Mouse (Mus musculus): ENCODE measurements around the gene Slc25a45. TPM values are rescaled to one million over a fixed set of nuclear protein-coding genes. Genes with fewer than 3 reads are reported as not detected.

The Slc25a45 gene
- polyA plus RNA-seq, 1 experiment, result 3.5 TPM

GRCm38 (mm10) chr19:5839317-5840085, 38.1 kb upstream of the Slc25a45 start:
- peak overlapping the region; percentile 3 for H3K4me3 ChIP-seq (ENCODE audit: insufficient read depth, low read length)
- H3K27ac ChIP-seq (ENCODE audit: insufficient read depth, low read length), result peak overlapping the region; percentile 98; the same call in 1 of the 2 replicates

GRCm38 (mm10) chr19:5840086-5840889, 37.3 kb upstream of the Slc25a45 start:
- peak; percentile 75 for TF ChIP-seq POLR2A (IDR thresholded peaks at IDR 0.05; ENCODE audit: low read depth, low read length)
- TF ChIP-seq CTCF (IDR thresholded peaks at IDR 0.05; ENCODE audit: borderline replicate concordance, insufficient read depth, low read length), result no peak
- peak overlapping the region; percentile 98 for H3K27ac ChIP-seq (ENCODE audit: insufficient read depth, low read length)
- H3K4me1 ChIP-seq (ENCODE audit: control insufficient read depth, insufficient read depth, low read length), result no peaks in the 10 kb centered on the region
- H3K4me3 ChIP-seq (ENCODE audit: insufficient read depth, low read length), result peak overlapping the region; percentile 80

More at GRCm38 (mm10) chr19:5839317-5840085, 38.1 kb upstream of the Slc25a45 start:
- TF ChIP-seq CTCF (IDR thresholded peaks at IDR 0.05; ENCODE audit: borderline replicate concordance, insufficient read depth, low read length) (no peak), POLR2A (IDR thresholded peaks at IDR 0.05; ENCODE audit: low read depth, low read length) (peak; percentile 90)
- H3K4me1 ChIP-seq (ENCODE audit: control insufficient read depth, insufficient read depth, low read length), result no peaks in the 10 kb centered on the region

GRCm38 (mm10) chr19:5840890-5841388, 36.7 kb upstream of the Slc25a45 start:
- H3K4me3 ChIP-seq (ENCODE audit: insufficient read depth, low read length), result peak overlapping the region; percentile 80
- no peaks in the 10 kb centered on the region for H3K4me1 ChIP-seq (ENCODE audit: control insufficient read depth, insufficient read depth, low read length)
- peak overlapping the region; percentile 98 for H3K27ac ChIP-seq (ENCODE audit: insufficient read depth, low read length)
- no peak; the same call in none of the 2 replicates for TF ChIP-seq POLR2A (IDR thresholded peaks at IDR 0.05; ENCODE audit: low read depth, low read length)
- no peak for TF ChIP-seq CTCF (IDR thresholded peaks at IDR 0.05; ENCODE audit: borderline replicate concordance, insufficient read depth, low read length)

GRCm38 (mm10) chr19:5841389-5841946, 36.1 kb upstream of the Slc25a45 start:
- H3K4me1 ChIP-seq (ENCODE audit: control insufficient read depth, insufficient read depth, low read length), result no peaks in the 10 kb centered on the region
- H3K4me3 ChIP-seq (ENCODE audit: insufficient read depth, low read length), result peak overlapping the region; percentile 80
- TF ChIP-seq POLR2A (IDR thresholded peaks at IDR 0.05; ENCODE audit: low read depth, low read length) (peak; percentile 87), CTCF (IDR thresholded peaks at IDR 0.05; ENCODE audit: borderline replicate concordance, insufficient read depth, low read length) (no peak)
- H3K27ac ChIP-seq (ENCODE audit: insufficient read depth, low read length), result peak overlapping the region; percentile 98

- H3K4me3 ChIP-seq (ENCODE audit: insufficient read depth, low read length), result peak overlapping the region; percentile 80
- H3K4me1 ChIP-seq (ENCODE audit: control insufficient read depth, insufficient read depth, low read length), result no peaks in the 10 kb centered on the region
- TF ChIP-seq CTCF (IDR thresholded peaks at IDR 0.05; ENCODE audit: borderline replicate concordance, insufficient read depth, low read length) (no peak), POLR2A (IDR thresholded peaks at IDR 0.05; ENCODE audit: low read depth, low read length) (peak; percentile 95)
- peak overlapping the region; percentile 98 for H3K27ac ChIP-seq (ENCODE audit: insufficient read depth, low read length)
Measured at GRCm38 (mm10) chr19:5841999-5842784, 35.4 kb upstream of the Slc25a45 start.

- Histone ChIP-seq H3K4me1 (ENCODE audit: control insufficient read depth, insufficient read depth, low read length) (no peaks in the 10 kb centered on the region), H3K4me3 (ENCODE audit: insufficient read depth, low read length) (peak overlapping the region; percentile 80)
Measured at GRCm38 (mm10) chr19:5842785-5843730, 34.5 kb upstream of the Slc25a45 start.

GRCm38 (mm10) chr19:5843781-5844691, 33.6 kb upstream of the Slc25a45 start:
- Histone ChIP-seq H3K4me3 (ENCODE audit: insufficient read depth, low read length) (peak overlapping the region; percentile 80), H3K27ac (ENCODE audit: insufficient read depth, low read length) (peak overlapping the region; percentile 98), H3K4me1 (ENCODE audit: control insufficient read depth, insufficient read depth, low read length) (peaks cover 2% of the 10 kb centered on the region; the same call in 1 of the 2 replicates)
- peak; percentile 62 for TF ChIP-seq POLR2A (IDR thresholded peaks at IDR 0.05; ENCODE audit: low read depth, low read length)
- no peak for TF ChIP-seq CTCF (IDR thresholded peaks at IDR 0.05; ENCODE audit: borderline replicate concordance, insufficient read depth, low read length)

More at GRCm38 (mm10) chr19:5842785-5843730, 34.5 kb upstream of the Slc25a45 start:
- TF ChIP-seq POLR2A (IDR thresholded peaks at IDR 0.05; ENCODE audit: low read depth, low read length), result peak; percentile 46; the same call in 1 of the 2 replicates
- no peak for TF ChIP-seq CTCF (IDR thresholded peaks at IDR 0.05; ENCODE audit: borderline replicate concordance, insufficient read depth, low read length)
- peak overlapping the region; percentile 98 for H3K27ac ChIP-seq (ENCODE audit: insufficient read depth, low read length)
